ENCODE assay signal across 26 mouse cellular contexts in genomic region chr12:29246041-29246440, GRCm38 (mm10).
DNase-seq lines count a peak whose midpoint lies in the region; ATAC-seq and TF ChIP-seq lines count a peak whose summit lies in the region.
"Had no signal": no experiment of that assay in that cellular context is flagged by ENCODE, and none has a peak within 500 bp of the region (broad histone marks: within the 10 kb centered on the region; RNA-seq: fewer than 3 reads in every experiment).

No protein-coding gene starts in this region.

- H3K4me1 ChIP-seq in midbrain, embryonic 11.5 days (ENCODE audit: control insufficient read depth, insufficient read depth, low read length) = 0 out of 2 replicates have a peak, but pooled peaks cover 2% of the 10 kb centered on the region
- peaks cover 5% of the 10 kb centered on the region for H3K4me1 ChIP-seq in midbrain, postnatal 0 days (ENCODE audit: insufficient read depth, low read length)
- peaks cover 20% of the 10 kb centered on the region for H3K4me1 ChIP-seq in midbrain, embryonic 13.5 days (replicated peaks)
- H3K4me1 ChIP-seq: limb, embryonic 13.5 days; liver, embryonic 12.5 days had no signal

- intact Hi-C loops in heart, postnatal 25 days (cut with DNase I) = no loop called here

- no peak for ATAC-seq in midbrain, embryonic 11.5 days (ENCODE audit: low FRiP score)
- ATAC-seq in midbrain, postnatal 0 days (ENCODE audit: low FRiP score) = no peak
- ATAC-seq in midbrain, embryonic 13.5 days = peak; percentile 50; the same call in 1 of the 2 replicates
- ATAC-seq: activated CD4-positive, CD25-positive, alpha-beta regulatory T cell, adult 4 months; liver, embryonic 12.5 days had no signal

- peak; percentile 14 for DNase-seq in embryo, embryonic 10.5 days (ENCODE audit: low spot score)
- DNase-seq in embryo, embryonic 9.5 days (ENCODE audit: extremely low spot score) = no peak
- peak; percentile 41 for DNase-seq in midbrain, embryonic 11.5 days (ENCODE audit: low spot score, missing footprints)
- DNase-seq in midbrain, postnatal 0 days (ENCODE audit: low spot score) = no peak
- no peak for DNase-seq in lung, postnatal 36 days
- no peak for DNase-seq in heart, postnatal 25 days (ENCODE audit: low spot score)
- DNase-seq: adrenal gland, adult 8-10 months; cerebellum, adult 11-12 months; cerebellum, postnatal 10 days; gastrocnemius, adult 2 months; kidney, adult 18-20 months; layer of hippocampus, adult 9-11 months; lung, adult 18-20 months; lung, postnatal 14 days; right cerebral cortex, adult 18-20 months; right cerebral cortex, postnatal 4 days; thymus, adult 18-20 months; thymus, postnatal 36 days had no signal

- no peaks in the 10 kb centered on the region for H3K9me3 ChIP-seq in midbrain, embryonic 11.5 days (ENCODE audit: control insufficient read depth, low read length)
- no peaks in the 10 kb centered on the region for H3K9me3 ChIP-seq in midbrain, postnatal 0 days (ENCODE audit: low read length)
- no peaks in the 10 kb centered on the region for H3K9me3 ChIP-seq in midbrain, embryonic 13.5 days
- H3K9me3 ChIP-seq: embryonic facial prominence, embryonic 13.5 days; limb, embryonic 13.5 days; liver, embryonic 12.5 days; neural tube, embryonic 12.5 days had no signal

- TF ChIP-seq CTCF in midbrain, postnatal 0 days (IDR thresholded peaks at IDR 0.05) = no peak

- no peak overlapping the region for H3K9ac ChIP-seq in midbrain, embryonic 11.5 days (ENCODE audit: low read length)
- H3K9ac ChIP-seq in midbrain, postnatal 0 days (replicated peaks; ENCODE audit: low read length, poor library complexity, severe bottlenecking) = no peak overlapping the region
- no peak overlapping the region; the same call in 1 of the 2 replicates for H3K9ac ChIP-seq in midbrain, embryonic 13.5 days (replicated peaks)
- H3K9ac ChIP-seq: embryonic facial prominence, embryonic 13.5 days; limb, embryonic 13.5 days; liver, embryonic 12.5 days; neural tube, embryonic 12.5 days had no signal

- no peak overlapping the region for H3K4me3 ChIP-seq in midbrain, embryonic 11.5 days (ENCODE audit: low read depth, low read length)
- H3K4me3 ChIP-seq in midbrain, postnatal 0 days (ENCODE audit: low read depth, low read length) = no peak overlapping the region
- H3K4me3 ChIP-seq in midbrain, embryonic 13.5 days (replicated peaks) = no peak overlapping the region
- H3K4me3 ChIP-seq: embryonic facial prominence, embryonic 13.5 days; erythroblast, embryonic 14.5 days; gastrocnemius, adult 2 months; limb, embryonic 13.5 days; liver, embryonic 12.5 days; neural tube, embryonic 12.5 days had no signal

- no peaks in the 10 kb centered on the region for H3K27me3 ChIP-seq in midbrain, embryonic 11.5 days (ENCODE audit: control insufficient read depth, insufficient read depth, low read length)
- H3K27me3 ChIP-seq in midbrain, postnatal 0 days (ENCODE audit: insufficient read depth, low read length) = no peaks in the 10 kb centered on the region
- H3K27me3 ChIP-seq in midbrain, embryonic 13.5 days = no peaks in the 10 kb centered on the region
- H3K27me3 ChIP-seq: embryonic facial prominence, embryonic 13.5 days; limb, embryonic 13.5 days; liver, embryonic 12.5 days; neural tube, embryonic 12.5 days had no signal

- H3K36me3 ChIP-seq in midbrain, embryonic 11.5 days (ENCODE audit: control insufficient read depth, insufficient read depth, low read length) = no peaks in the 10 kb centered on the region
- no peaks in the 10 kb centered on the region for H3K36me3 ChIP-seq in midbrain, postnatal 0 days (ENCODE audit: insufficient read depth, low read length)
- no peaks in the 10 kb centered on the region for H3K36me3 ChIP-seq in midbrain, embryonic 13.5 days
- H3K36me3 ChIP-seq: embryonic facial prominence, embryonic 13.5 days; limb, embryonic 13.5 days; liver, embryonic 12.5 days; neural tube, embryonic 12.5 days had no signal

- H3K27ac ChIP-seq in midbrain, embryonic 11.5 days (ENCODE audit: low read depth, low read length) = no peak overlapping the region
- no peak overlapping the region for H3K27ac ChIP-seq in midbrain, postnatal 0 days (ENCODE audit: low read depth, low read length)
- H3K27ac ChIP-seq in midbrain, embryonic 13.5 days = 0 out of 2 replicates have a peak overlapping the region, but pooled peaks have one; percentile 25
- H3K27ac ChIP-seq: embryonic facial prominence, embryonic 13.5 days; gastrocnemius, adult 2 months; kidney, postnatal 0 days; limb, embryonic 13.5 days; liver, embryonic 12.5 days; neural tube, embryonic 12.5 days had no signal

- no peak overlapping the region for H3K4me2 ChIP-seq in midbrain, embryonic 11.5 days
- H3K4me2 ChIP-seq in midbrain, postnatal 0 days (ENCODE audit: low read depth, low read length, poor library complexity, severe bottlenecking) = no peak overlapping the region
- no peak overlapping the region for H3K4me2 ChIP-seq in midbrain, embryonic 13.5 days (replicated peaks)
- H3K4me2 ChIP-seq: embryonic facial prominence, embryonic 13.5 days; limb, embryonic 13.5 days; liver, embryonic 12.5 days; neural tube, embryonic 12.5 days had no signal

- 50% methylated on average over 3 of the region's 3 CpGs for WGBS in midbrain, embryonic 11.5 days
- 37% methylated on average over 3 of the region's 3 CpGs for WGBS in midbrain, postnatal 0 days
- 41% methylated on average over 3 of the region's 3 CpGs for WGBS in midbrain, embryonic 13.5 days

Comparison
In these comparisons a context has a peak if more than half of its experiments do, and no peak if none do; other contexts are left out.
1. DNase-seq: peak in embryo, embryonic 10.5 days (single experiment) and midbrain, embryonic 11.5 days (single experiment); none in embryo, embryonic 9.5 days (single experiment), midbrain, postnatal 0 days (single experiment), lung, postnatal 36 days (single experiment) and heart, postnatal 25 days (single experiment).